Mouse (Mus musculus) heart, adult 2 months (tissue): ENCODE measurements around the gene Nme2.

ENCODE experiments used
- CTCF ChIP-seq: fragments of 200-600 bp; IDR thresholded peaks from 2 replicates; pipeline ENCODE4 v1.8.1; 2022; ENCODE audit warnings: antibody characterized with exemption, mild to moderate bottlenecking, moderate library complexity
- EP300 ChIP-seq: fragments of 200-500 bp; IDR thresholded peaks from 2 replicates; pipeline ENCODE4 v1.6.1; 2011; ENCODE audit warnings: low read depth, low read length, control low read depth; ENCODE audit not compliant: insufficient read depth
- POLR2A ChIP-seq: fragments of 200-500 bp; IDR thresholded peaks from 2 replicates; pipeline ENCODE4 v1.6.1; 2011; ENCODE audit warnings: mild to moderate bottlenecking, low read depth, low read length, control low read depth; ENCODE audit not compliant: insufficient read depth

- TF ChIP-seq CTCF (no peak), POLR2A (no peak), EP300 (no peak)
These were observed 28.6 kb upstream of the Nme2 start for GRCm38 (mm10) chr11:93984619-93985018.
